Mouse (Mus musculus) liver, postnatal 0 days (tissue): ENCODE data around the gene Fndc4. TPM values are rescaled to one million over a fixed set of nuclear protein-coding genes. Genes with fewer than 3 reads are reported as not detected.

Experiments used
- ATAC-seq: fragments of 200-750 bp; cut with Nextera tagmentation; 2 replicates; pipeline ENCODE4 v1.8.0; 2017; ENCODE audit warnings: mild to moderate bottlenecking, moderate library complexity
- DNase-seq: peaks from one replicate; pipeline ENCODE4 v3.0.0-alpha.2; 2016
- H3K27ac ChIP-seq: fragments of 300-500 bp; sonication (generic); 2 replicates; pipeline ENCODE4 v1.5.1; 2014; ENCODE audit warnings: antibody characterized with exemption, moderate library complexity, mild to moderate bottlenecking, low read depth
- H3K27me3 ChIP-seq: fragments of 300-500 bp; sonication (generic); 2 replicates; pipeline ENCODE4 v1.6.1; 2014; ENCODE audit warnings: low read length, control low read depth, mixed read lengths; ENCODE audit not compliant: insufficient read depth
- H3K36me3 ChIP-seq: fragments of 300-500 bp; sonication (generic); replicated peaks from 2 replicates; pipeline ENCODE4 v1.6.1; 2014; ENCODE audit warnings: mild to moderate bottlenecking, control low read depth, low read length, moderate library complexity, mixed read lengths; ENCODE audit not compliant: insufficient read depth
- H3K4me1 ChIP-seq: fragments of 300-500 bp; sonication (generic); 2 replicates; pipeline ENCODE4 v1.6.1; 2014; ENCODE audit warnings: antibody characterized with exemption, mild to moderate bottlenecking, control low read depth; ENCODE audit not compliant: insufficient read depth
- H3K4me2 ChIP-seq: fragments of 300-500 bp; sonication (generic); 2 replicates; pipeline ENCODE4 v1.6.1; 2014; ENCODE audit warnings: low read depth, mild to moderate bottlenecking, low read length, moderate library complexity, mixed read lengths
- H3K4me3 ChIP-seq: fragments of 300-500 bp; sonication (generic); 2 replicates; pipeline ENCODE4 v1.5.1; 2014; ENCODE audit warnings: low read depth, low read length
- H3K9ac ChIP-seq: fragments of 300-500 bp; sonication (generic); replicated peaks from 2 replicates; pipeline ENCODE4 v1.6.1; 2014; ENCODE audit warnings: mild to moderate bottlenecking, moderate library complexity
- H3K9me3 ChIP-seq: fragments of 300-500 bp; sonication (generic); 2 replicates; pipeline ENCODE4 v1.6.1; 2016; ENCODE audit warnings: mild to moderate bottlenecking, control low read depth, low read length, mixed read lengths
- CTCF ChIP-seq: sonication (generic); IDR thresholded peaks from 2 replicates; pipeline ENCODE4 v1.5.1; 2016; ENCODE audit warnings: antibody characterized with exemption, low read depth
- EP300 ChIP-seq: IDR thresholded peaks from 2 replicates; pipeline ENCODE4 v1.6.1; 2016; ENCODE audit warnings: antibody characterized with exemption, low read depth, mild to moderate bottlenecking
- WGBS: fragments of 180-500 bp; shearing (Covaris S2); extraction: QIAGEN DNeasy Blood & Tissue Kit; methylation state at CpG from one replicate; pipeline ENCODE4 v1.1.7; 2014; ENCODE audit not compliant: insufficient replicate concordance; 5-methylcytosine and 5-hydroxymethylcytosine counted together
- polyA plus RNA-seq: library from polyadenylated mRNA; unstranded; fragments of >200 nt; fragmentation: Nextera tagmentation; extraction: Ambion mirVana; gene quantifications from 2 replicates; pipeline ENCODE4 v1.2.1, GENCODE M21; 2015

The Fndc4 gene
- polyA plus RNA-seq, 1 experiment from 2014 or later = 4.4 TPM

DNA sequence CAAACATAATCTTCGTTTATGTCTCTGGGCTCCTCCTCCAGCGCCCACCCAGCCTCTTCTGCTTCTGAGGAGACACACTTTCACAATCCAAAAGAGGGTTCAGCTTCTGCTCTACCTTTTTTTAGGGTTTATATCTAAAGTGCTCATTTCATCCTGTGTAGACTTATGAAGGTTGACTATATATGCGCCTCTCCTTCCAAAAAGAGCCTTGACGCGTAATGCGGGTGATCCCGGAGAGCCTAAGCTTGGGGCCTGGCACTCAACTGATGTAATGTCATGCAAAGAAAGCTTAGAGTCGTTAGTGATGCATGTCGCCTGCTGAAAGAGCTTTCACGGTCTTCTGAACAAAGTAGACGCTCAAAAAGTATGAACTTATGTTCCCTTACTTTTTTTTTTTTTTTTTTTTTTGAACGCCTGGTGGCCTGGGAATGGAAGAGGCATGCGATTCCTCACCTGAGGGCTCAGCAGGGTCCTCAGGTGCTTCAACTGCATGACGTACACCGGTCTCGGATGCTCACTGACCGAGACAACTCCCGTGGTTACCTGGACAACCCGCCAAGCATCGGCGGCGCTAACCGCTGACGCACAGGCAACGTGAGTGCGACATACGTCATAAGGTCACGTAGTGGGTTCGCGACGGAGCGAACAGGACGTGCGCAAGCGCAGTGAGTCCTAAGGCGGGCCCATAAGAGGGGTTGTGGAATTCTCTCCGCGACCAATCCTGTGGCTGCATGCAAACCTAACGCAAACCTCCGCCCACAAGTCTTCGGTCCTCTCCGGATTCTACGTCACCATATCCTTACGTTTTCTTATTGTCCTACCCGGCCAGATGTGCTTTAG lies 5.1 kb downstream of the Fndc4 start, which contains the start of gene Ift172:
TSS of gene Ift172 (minus strand) at position 596 of the 840 bp plus-strand sequence.
- H3K36me3 ChIP-seq = no peaks in the 10 kb centered on the region
- H3K4me2 ChIP-seq = peak within 1 kb of the TSS; percentile 89
- peaks cover 4% of the 10 kb centered on the region; the same call in 1 of the 2 replicates for H3K27me3 ChIP-seq
- WGBS = 1% methylated on average over 45 of the region's 45 CpGs
- H3K27ac ChIP-seq = peak within 1 kb of the TSS; percentile 79
- TF ChIP-seq CTCF (no peak), EP300 (no peak)
- DNase-seq (peak; percentile 95), ATAC-seq (peak; percentile 97)
- H3K4me1 ChIP-seq = peaks cover 26% of the 10 kb centered on the region
- peak within 1 kb of the TSS; percentile 59 for H3K4me3 ChIP-seq
- H3K9me3 ChIP-seq = no peaks in the 10 kb centered on the region
- H3K9ac ChIP-seq = peak within 1 kb of the TSS; percentile 62

DNA sequence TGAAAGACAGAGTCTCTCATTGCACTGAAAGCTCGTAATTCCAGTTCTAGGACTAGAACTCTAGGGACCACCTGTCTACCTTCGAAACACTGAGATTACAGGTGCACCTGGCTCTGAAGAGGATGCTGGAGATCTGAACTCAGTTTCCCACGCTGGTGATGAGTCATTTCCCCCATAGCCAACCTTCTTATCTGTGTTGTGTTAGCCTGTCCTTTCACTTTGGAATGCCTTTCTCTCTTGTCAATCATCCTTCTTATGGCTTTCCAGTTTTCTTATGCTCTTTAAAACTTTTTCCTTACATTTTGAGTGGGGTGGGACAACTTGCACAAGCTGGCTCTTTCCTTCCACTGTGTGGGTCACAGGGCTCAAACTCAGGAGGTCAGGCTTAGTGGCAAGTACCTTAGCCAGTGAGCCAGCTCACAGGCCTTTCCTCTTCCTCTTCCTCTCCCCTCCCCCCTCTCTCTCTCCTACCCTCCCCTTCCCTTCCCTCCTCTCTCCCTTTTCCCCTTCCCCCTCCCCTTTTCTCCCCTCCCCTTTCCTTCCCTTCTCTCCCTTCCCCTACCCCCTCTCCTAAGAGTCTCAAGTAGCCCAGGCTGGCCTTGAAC lies 6.2 kb downstream of the Fndc4 start:
- Histone ChIP-seq H3K36me3 (peaks cover 5% of the 10 kb centered on the region; the same call in 1 of the 2 replicates), H3K9ac (no peak overlapping the region), H3K27ac (peak overlapping the region; percentile 77), H3K9me3 (no peaks in the 10 kb centered on the region), H3K4me3 (0 out of 2 replicates have a peak overlapping the region, but pooled peaks have one; percentile 59), H3K4me2 (peak overlapping the region; percentile 89; the same call in 1 of the 2 replicates), H3K4me1 (peaks cover 21% of the 10 kb centered on the region), H3K27me3 (0 out of 2 replicates have a peak, but pooled peaks cover under 1% of the 10 kb centered on the region)
- ATAC-seq = no peak
- no peak for TF ChIP-seq CTCF
- no peak for TF ChIP-seq EP300
- WGBS = 52% methylated on average over 3 of the region's 3 CpGs
- no peak for DNase-seq

DNA sequence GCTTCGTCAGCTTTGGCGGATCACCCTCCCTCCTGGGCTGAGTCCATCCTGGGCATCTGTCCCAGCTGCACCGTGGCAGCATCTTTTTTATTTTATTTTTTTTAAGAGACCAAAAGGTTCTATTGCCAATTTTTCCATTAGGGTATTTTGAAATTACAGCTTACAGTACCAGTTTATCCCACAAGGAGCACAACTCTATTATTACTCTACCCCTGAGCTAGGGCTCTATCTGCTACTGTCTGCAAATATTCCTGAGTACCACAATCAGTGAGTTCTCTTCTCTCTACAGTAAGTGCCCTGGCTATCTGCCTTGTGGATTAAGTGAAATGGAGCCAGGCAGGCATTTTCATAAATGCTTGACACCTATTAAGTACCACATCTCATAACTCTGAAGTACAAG lies 7.2 kb downstream of the Fndc4 start:
- WGBS = 62% methylated on average over 3 of the region's 3 CpGs
- ATAC-seq (no peak), DNase-seq (no peak)
- no peak overlapping the region for H3K27ac ChIP-seq
- H3K36me3 ChIP-seq = peaks cover 8% of the 10 kb centered on the region; the same call in 1 of the 2 replicates
- H3K4me3 ChIP-seq = no peak overlapping the region
- no peaks in the 10 kb centered on the region for H3K27me3 ChIP-seq
- no peaks in the 10 kb centered on the region for H3K9me3 ChIP-seq
- H3K9ac ChIP-seq = no peak overlapping the region
- peaks cover 21% of the 10 kb centered on the region for H3K4me1 ChIP-seq
- no peak overlapping the region for H3K4me2 ChIP-seq
- TF ChIP-seq EP300 (no peak), CTCF (no peak)

DNA sequence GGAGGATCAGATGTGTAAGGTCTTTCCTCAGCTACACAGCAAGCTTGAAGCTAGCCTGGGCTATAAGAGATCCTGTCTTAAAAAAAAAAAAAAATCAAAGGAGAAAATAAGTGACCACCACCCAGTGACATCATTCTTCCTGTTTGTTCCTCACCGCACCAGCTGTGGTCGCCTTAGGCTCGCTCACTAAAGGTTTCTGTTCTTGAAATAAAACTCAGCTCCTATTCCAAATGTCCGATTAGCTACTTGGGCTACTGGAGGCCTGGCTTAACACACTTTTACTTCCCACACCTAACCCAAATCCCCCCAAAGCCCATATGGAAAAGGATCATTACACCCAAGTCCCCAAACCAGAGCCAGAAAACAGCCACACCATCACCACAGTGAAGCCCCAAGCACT lies 7.7 kb downstream of the Fndc4 start:
- Histone ChIP-seq H3K4me2 (no peak overlapping the region), H3K9ac (no peak overlapping the region), H3K27ac (no peak overlapping the region), H3K36me3 (peaks cover 9% of the 10 kb centered on the region; the same call in 1 of the 2 replicates), H3K9me3 (no peaks in the 10 kb centered on the region), H3K4me3 (no peak overlapping the region), H3K4me1 (peaks cover 21% of the 10 kb centered on the region), H3K27me3 (no peaks in the 10 kb centered on the region)
- 40% methylated on average over 4 of the region's 4 CpGs for WGBS
- DNase-seq (no peak), ATAC-seq (no peak)
- TF ChIP-seq EP300 = no peak
- TF ChIP-seq CTCF = no peak

DNA sequence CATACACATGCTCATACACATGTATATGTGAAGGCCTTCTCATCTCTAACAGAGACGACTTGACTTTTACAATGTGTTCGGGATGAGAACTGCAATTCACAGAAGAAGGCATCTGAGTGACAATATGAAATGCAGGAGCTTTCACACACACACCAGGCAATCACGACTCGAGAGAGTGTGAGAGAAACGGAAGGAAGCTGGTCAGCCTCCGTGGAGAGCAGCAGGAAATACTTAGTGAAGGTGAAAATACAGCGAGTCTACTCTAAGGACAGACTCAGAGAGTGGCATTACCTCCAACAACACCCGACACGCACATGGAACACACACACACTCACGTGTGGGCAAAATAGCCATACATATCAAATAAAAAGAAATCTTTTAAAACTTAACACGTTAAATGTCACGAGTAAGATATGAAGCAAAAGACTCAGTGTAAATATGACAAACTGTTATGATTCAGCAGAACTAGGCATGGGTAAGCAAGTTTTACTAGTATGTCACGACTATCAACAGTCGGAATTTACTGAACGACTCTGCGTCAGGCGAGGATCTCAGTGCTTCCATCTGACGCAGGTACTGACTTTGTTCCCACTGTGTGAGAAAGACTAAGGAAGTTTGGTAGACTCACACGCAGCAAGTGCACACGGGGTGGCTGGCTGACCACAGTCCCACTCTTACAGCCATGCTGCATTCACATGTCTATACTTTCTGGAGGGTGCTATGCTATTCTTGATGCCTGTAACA lies 16.5 kb downstream of the Fndc4 start:
- Histone ChIP-seq H3K4me3 (no peak overlapping the region), H3K36me3 (peaks cover 22% of the 10 kb centered on the region), H3K4me1 (no peaks in the 10 kb centered on the region), H3K9ac (no peak overlapping the region), H3K9me3 (no peaks in the 10 kb centered on the region), H3K27me3 (no peaks in the 10 kb centered on the region), H3K27ac (no peak overlapping the region), H3K4me2 (no peak overlapping the region)
- ATAC-seq (no peak), DNase-seq (no peak)
- TF ChIP-seq EP300 (no peak), CTCF (no peak)
- WGBS = 62% methylated on average over 20 of the region's 20 CpGs

DNA sequence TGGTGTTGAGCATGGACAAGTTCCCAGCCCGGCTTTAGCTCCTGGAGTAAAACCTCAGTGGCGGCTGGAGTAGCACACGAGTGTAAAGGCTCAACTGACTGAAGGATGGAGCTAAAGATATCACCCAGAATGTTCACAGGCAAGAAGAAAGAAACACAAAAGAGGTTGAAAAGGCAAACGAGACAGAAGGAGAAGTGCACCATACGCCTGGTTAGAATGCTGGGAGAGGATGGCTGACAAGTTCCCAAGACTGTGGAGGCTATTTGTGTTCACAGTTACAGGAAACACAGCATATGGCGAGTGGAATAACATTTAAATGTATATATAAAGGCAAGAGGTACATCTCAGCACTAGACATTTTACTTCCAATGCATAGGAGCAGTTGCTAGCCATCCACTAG lies 22.9 kb downstream of the Fndc4 start:
- Histone ChIP-seq H3K27me3 (no peaks in the 10 kb centered on the region), H3K4me3 (no peak overlapping the region), H3K4me2 (no peak overlapping the region), H3K36me3 (peaks cover 12% of the 10 kb centered on the region; the same call in 1 of the 2 replicates), H3K9me3 (no peaks in the 10 kb centered on the region), H3K27ac (no peak overlapping the region), H3K4me1 (no peaks in the 10 kb centered on the region), H3K9ac (no peak overlapping the region)
- DNase-seq (no peak), ATAC-seq (no peak)
- TF ChIP-seq CTCF = no peak
- TF ChIP-seq EP300 = no peak
- 84% methylated on average over 6 of the region's 6 CpGs for WGBS
